Mouse (Mus musculus): ENCODE measurements around the gene Ralgps1. TPM values are rescaled to one million over a fixed set of nuclear protein-coding genes. Genes with fewer than 3 reads are reported as not detected.

The Ralgps1 gene
- polyA plus RNA-seq, 1 experiment from 2014 or later, result 5.2 TPM

GRCm38 (mm10) chr2:33399091-33399490 is 27.8 kb upstream of the Ralgps1 start:
- no peaks in the 10 kb centered on the region for H3K36me3 ChIP-seq (ENCODE audit: control insufficient read depth, insufficient read depth, low read length)
- H3K9me3 ChIP-seq (ENCODE audit: control insufficient read depth, low read length), result no peaks in the 10 kb centered on the region
- no peak overlapping the region for H3K27ac ChIP-seq (ENCODE audit: low read length)
- no peak overlapping the region for H3K9ac ChIP-seq (ENCODE audit: low read length)
- no peaks in the 10 kb centered on the region for H3K4me1 ChIP-seq (replicated peaks; ENCODE audit: control insufficient read depth, insufficient read depth, low read length)
- ATAC-seq (ENCODE audit: low read depth), result no peak
- no peaks in the 10 kb centered on the region for H3K27me3 ChIP-seq (ENCODE audit: control insufficient read depth, insufficient read depth, low read depth, low read length)
- H3K4me2 ChIP-seq (ENCODE audit: low read depth, low read length), result no peak overlapping the region
- 68% methylated on average over 5 of the region's 7 CpGs for WGBS
- no peak overlapping the region for H3K4me3 ChIP-seq (ENCODE audit: low read length)

- Histone ChIP-seq H3K36me3 (ENCODE audit: control insufficient read depth, insufficient read depth, low read length) (no peaks in the 10 kb centered on the region), H3K4me1 (replicated peaks; ENCODE audit: control insufficient read depth, insufficient read depth, low read length) (no peaks in the 10 kb centered on the region), H3K9ac (ENCODE audit: low read length) (no peak overlapping the region), H3K4me2 (ENCODE audit: low read depth, low read length) (no peak overlapping the region), H3K4me3 (ENCODE audit: low read length) (no peak overlapping the region), H3K9me3 (ENCODE audit: control insufficient read depth, low read length) (no peaks in the 10 kb centered on the region), H3K27me3 (ENCODE audit: control insufficient read depth, insufficient read depth, low read depth, low read length) (no peaks in the 10 kb centered on the region), H3K27ac (ENCODE audit: low read length) (no peak overlapping the region)
- 53% methylated on average over 4 of the region's 4 CpGs for WGBS
- no peak for ATAC-seq (ENCODE audit: low read depth)
Measured at GRCm38 (mm10) chr2:33397036-33397435, 25.8 kb upstream of the Ralgps1 start.

- Histone ChIP-seq H3K36me3 (ENCODE audit: control insufficient read depth, insufficient read depth, low read length) (no peaks in the 10 kb centered on the region), H3K9ac (ENCODE audit: low read length) (no peak overlapping the region), H3K27ac (ENCODE audit: low read length) (no peak overlapping the region), H3K4me1 (replicated peaks; ENCODE audit: control insufficient read depth, insufficient read depth, low read length) (no peaks in the 10 kb centered on the region), H3K9me3 (ENCODE audit: control insufficient read depth, low read length) (no peaks in the 10 kb centered on the region), H3K27me3 (ENCODE audit: control insufficient read depth, insufficient read depth, low read depth, low read length) (no peaks in the 10 kb centered on the region), H3K4me2 (ENCODE audit: low read depth, low read length) (no peak overlapping the region), H3K4me3 (ENCODE audit: low read length) (no peak overlapping the region)
- ATAC-seq (ENCODE audit: low read depth), result no peak
- WGBS, result 73% methylated on average over 2 of the region's 2 CpGs
Measured at GRCm38 (mm10) chr2:33395053-33395452, 23.8 kb upstream of the Ralgps1 start.

- Histone ChIP-seq H3K9me3 (ENCODE audit: control insufficient read depth, low read length) (no peaks in the 10 kb centered on the region), H3K36me3 (ENCODE audit: control insufficient read depth, insufficient read depth, low read length) (no peaks in the 10 kb centered on the region), H3K4me2 (ENCODE audit: low read depth, low read length) (no peak overlapping the region), H3K9ac (ENCODE audit: low read length) (no peak overlapping the region), H3K27ac (ENCODE audit: low read length) (no peak overlapping the region), H3K4me3 (ENCODE audit: low read length) (no peak overlapping the region), H3K4me1 (replicated peaks; ENCODE audit: control insufficient read depth, insufficient read depth, low read length) (no peaks in the 10 kb centered on the region), H3K27me3 (ENCODE audit: control insufficient read depth, insufficient read depth, low read depth, low read length) (no peaks in the 10 kb centered on the region)
- no peak for ATAC-seq (ENCODE audit: low read depth)
- 61% methylated on average over 11 of the region's 11 CpGs for WGBS
Measured at GRCm38 (mm10) chr2:33393951-33394635, 22.8 kb upstream of the Ralgps1 start.

- Histone ChIP-seq H3K27me3 (ENCODE audit: control insufficient read depth, insufficient read depth, low read depth, low read length) (no peaks in the 10 kb centered on the region), H3K9ac (ENCODE audit: low read length) (no peak overlapping the region), H3K27ac (ENCODE audit: low read length) (no peak overlapping the region), H3K9me3 (ENCODE audit: control insufficient read depth, low read length) (no peaks in the 10 kb centered on the region), H3K36me3 (ENCODE audit: control insufficient read depth, insufficient read depth, low read length) (no peaks in the 10 kb centered on the region), H3K4me2 (ENCODE audit: low read depth, low read length) (no peak overlapping the region), H3K4me3 (ENCODE audit: low read length) (no peak overlapping the region), H3K4me1 (replicated peaks; ENCODE audit: control insufficient read depth, insufficient read depth, low read length) (no peaks in the 10 kb centered on the region)
- ATAC-seq (ENCODE audit: low read depth), result no peak
Measured at GRCm38 (mm10) chr2:33393021-33393420, 21.7 kb upstream of the Ralgps1 start.

GRCm38 (mm10) chr2:33371648-33372408 is 542 bp upstream of the Ralgps1 start:
- H3K27me3 ChIP-seq (ENCODE audit: control insufficient read depth, insufficient read depth, low read depth, low read length), result no peaks in the 10 kb centered on the region
- peak overlapping the region; percentile 75 for H3K4me3 ChIP-seq (ENCODE audit: low read length)
- 33% methylated on average over 18 of the region's 18 CpGs for WGBS
- no peak for ATAC-seq (ENCODE audit: low read depth)
- H3K9ac ChIP-seq (ENCODE audit: low read length), result no peak overlapping the region; the same call in 1 of the 2 replicates
- H3K4me2 ChIP-seq (ENCODE audit: low read depth, low read length), result peak overlapping the region; percentile 72
- H3K9me3 ChIP-seq (ENCODE audit: control insufficient read depth, low read length), result no peaks in the 10 kb centered on the region
- peaks cover 3% of the 10 kb centered on the region; the same call in 1 of the 2 replicates for H3K4me1 ChIP-seq (replicated peaks; ENCODE audit: control insufficient read depth, insufficient read depth, low read length)
- no peaks in the 10 kb centered on the region for H3K36me3 ChIP-seq (ENCODE audit: control insufficient read depth, insufficient read depth, low read length)
- no peak overlapping the region for H3K27ac ChIP-seq (ENCODE audit: low read length)

GRCm38 (mm10) chr2:33370276-33370776 is 960 bp downstream of the Ralgps1 start:
- Histone ChIP-seq H3K4me2 (ENCODE audit: low read depth, low read length) (peak overlapping the region; percentile 72), H3K4me1 (replicated peaks; ENCODE audit: control insufficient read depth, insufficient read depth, low read length) (peaks cover 18% of the 10 kb centered on the region), H3K36me3 (ENCODE audit: control insufficient read depth, insufficient read depth, low read length) (no peaks in the 10 kb centered on the region), H3K9ac (ENCODE audit: low read length) (peak overlapping the region; percentile 60), H3K27me3 (ENCODE audit: control insufficient read depth, insufficient read depth, low read depth, low read length) (no peaks in the 10 kb centered on the region), H3K4me3 (ENCODE audit: low read length) (peak overlapping the region; percentile 75), H3K27ac (ENCODE audit: low read length) (no peak overlapping the region), H3K9me3 (ENCODE audit: control insufficient read depth, low read length) (no peaks in the 10 kb centered on the region)
- 12% methylated on average over 13 of the region's 15 CpGs for WGBS
- peak; percentile 44; the same call in 1 of the 2 replicates for ATAC-seq (ENCODE audit: low read depth)

- peaks cover 20% of the 10 kb centered on the region for H3K4me1 ChIP-seq (replicated peaks; ENCODE audit: control insufficient read depth, insufficient read depth, low read length)
- H3K27ac ChIP-seq (ENCODE audit: low read length), result no peak overlapping the region
- H3K36me3 ChIP-seq (ENCODE audit: control insufficient read depth, insufficient read depth, low read length), result no peaks in the 10 kb centered on the region
- H3K9ac ChIP-seq (ENCODE audit: low read length), result no peak overlapping the region
- no peak for ATAC-seq (ENCODE audit: low read depth)
- 80% methylated on average over 3 of the region's 3 CpGs for WGBS
- no peaks in the 10 kb centered on the region for H3K9me3 ChIP-seq (ENCODE audit: control insufficient read depth, low read length)
- H3K27me3 ChIP-seq (ENCODE audit: control insufficient read depth, insufficient read depth, low read depth, low read length), result no peaks in the 10 kb centered on the region
- no peak overlapping the region for H3K4me3 ChIP-seq (ENCODE audit: low read length)
- H3K4me2 ChIP-seq (ENCODE audit: low read depth, low read length), result no peak overlapping the region
Measured at GRCm38 (mm10) chr2:33369453-33369852, 1.8 kb downstream of the Ralgps1 start.

GRCm38 (mm10) chr2:33368486-33368885 is 2.8 kb downstream of the Ralgps1 start:
- H3K4me2 ChIP-seq (ENCODE audit: low read depth, low read length), result no peak overlapping the region
- H3K9me3 ChIP-seq (ENCODE audit: control insufficient read depth, low read length), result no peaks in the 10 kb centered on the region
- no peak overlapping the region for H3K27ac ChIP-seq (ENCODE audit: low read length)
- ATAC-seq (ENCODE audit: low read depth), result no peak
- no peaks in the 10 kb centered on the region for H3K36me3 ChIP-seq (ENCODE audit: control insufficient read depth, insufficient read depth, low read length)
- 85% methylated on average over 1 of the region's 1 CpGs for WGBS
- no peak overlapping the region for H3K9ac ChIP-seq (ENCODE audit: low read length)
- H3K4me1 ChIP-seq (replicated peaks; ENCODE audit: control insufficient read depth, insufficient read depth, low read length), result peaks cover 20% of the 10 kb centered on the region
- no peaks in the 10 kb centered on the region for H3K27me3 ChIP-seq (ENCODE audit: control insufficient read depth, insufficient read depth, low read depth, low read length)
- H3K4me3 ChIP-seq (ENCODE audit: low read length), result no peak overlapping the region
